Mouse (Mus musculus) ovary, postnatal 10 days (tissue): Measurements from ENCODE around the gene Rnf31.

Experiments used
- DNase-seq: peaks from one replicate; pipeline ENCODE4 v3.0.0; 2022; ENCODE audit warnings: low spot score

Rnf31 gene

GRCm38 (mm10) chr14:55651528-55651927 is 60.0 kb downstream of the Rnf31 start:
- DNase-seq = no peak
